Mouse (Mus musculus) hindbrain, embryonic 13.5 days (tissue): Measurements from ENCODE around the gene Supt7l. TPM values are rescaled to one million over a fixed set of nuclear protein-coding genes. Genes with fewer than 3 reads are reported as not detected.
"Not testable (repeated sequence)": the region's sequence is repeated elsewhere in the genome, so short reads cannot be mapped to it uniquely, and the experiment has no call there.

Experiments
- ATAC-seq: fragments of 200-750 bp; cut with Nextera tagmentation; 2 replicates; pipeline ENCODE4 v1.8.0; 2017; ENCODE audit warnings: moderate TSS enrichment; ENCODE audit not compliant: low FRiP score
- H3K27ac ChIP-seq: fragments of 300-500 bp; sonication (generic); 2 replicates; pipeline ENCODE4 v1.5.1; 2015; ENCODE audit warnings: inconsistent platforms, mild to moderate bottlenecking, moderate library complexity
- H3K27me3 ChIP-seq: fragments of 300-500 bp; sonication (generic); 2 replicates; pipeline ENCODE4 v1.6.1; 2015; ENCODE audit warnings: mild to moderate bottlenecking, inconsistent platforms
- H3K36me3 ChIP-seq: fragments of 300-500 bp; sonication (generic); 2 replicates; pipeline ENCODE4 v1.6.1; 2015; ENCODE audit warnings: mild to moderate bottlenecking, inconsistent platforms
- H3K4me1 ChIP-seq: fragments of 300-500 bp; sonication (generic); replicated peaks from 2 replicates; pipeline ENCODE4 v1.6.1; 2015; ENCODE audit warnings: inconsistent platforms
- H3K4me2 ChIP-seq: fragments of 300-500 bp; sonication (generic); 2 replicates; pipeline ENCODE4 v1.6.1; 2015; ENCODE audit warnings: inconsistent platforms, mild to moderate bottlenecking, moderate library complexity
- H3K4me3 ChIP-seq: fragments of 300-500 bp; sonication (generic); 2 replicates; pipeline ENCODE4 v1.5.1; 2015; ENCODE audit warnings: mild to moderate bottlenecking, inconsistent platforms
- H3K9ac ChIP-seq: fragments of 300-500 bp; sonication (generic); 2 replicates; pipeline ENCODE4 v1.6.1; 2015; ENCODE audit warnings: mild to moderate bottlenecking, inconsistent platforms
- H3K9me3 ChIP-seq: fragments of 300-500 bp; sonication (generic); 2 replicates; pipeline ENCODE4 v1.6.1; 2016; ENCODE audit warnings: inconsistent platforms
- WGBS: fragments of 180-500 bp; shearing (Covaris S2); methylation state at CpG from one replicate; pipeline ENCODE4 v1.1.7; 2015; 5-methylcytosine and 5-hydroxymethylcytosine counted together
- polyA plus RNA-seq: library from polyadenylated mRNA; unstranded; fragments of >200 nt; fragmentation: Nextera tagmentation; extraction: Ambion mirVana; gene quantifications from 2 replicates; pipeline ENCODE4 v1.2.1, GENCODE M21; 2015

Gene Supt7l
- polyA plus RNA-seq = 26.3 and 28.8 TPM in 2 replicates

- not testable (repeated sequence) for ATAC-seq
- 82% methylated on average over 11 of the region's 11 CpGs for WGBS
These were observed at the start of gene Supt7l for GRCm38 (mm10) chr5:31527707-31528106. Gene Supt7l (minus strand): TSS chr5:31527807.

DNA sequence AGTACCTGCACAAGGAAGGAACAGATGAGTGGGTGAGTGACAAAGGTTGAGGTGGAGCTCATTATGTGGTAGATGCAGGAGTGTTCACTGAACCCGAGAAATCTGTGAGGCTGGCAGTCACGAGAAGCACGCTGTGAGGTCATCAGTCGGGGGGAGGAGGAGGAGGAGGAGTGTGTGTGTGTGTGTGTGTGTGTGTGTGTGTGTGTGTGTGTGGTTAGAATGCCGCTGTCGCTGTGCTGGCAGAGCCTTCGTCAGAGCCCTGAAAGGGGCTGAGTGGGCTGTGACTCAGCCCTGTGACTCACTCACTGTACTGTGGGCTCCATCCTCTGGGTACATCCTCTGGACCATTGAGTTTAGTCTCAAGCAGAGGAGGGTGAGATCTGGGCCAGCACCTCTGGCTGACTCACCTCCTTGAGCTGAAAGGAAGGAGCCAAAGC, 49.0 kb upstream of the Supt7l start:
- no peak overlapping the region for H3K4me2 ChIP-seq
- no peak overlapping the region for H3K4me3 ChIP-seq
- H3K27ac ChIP-seq = no peak overlapping the region
- 49% methylated on average over 5 of the region's 7 CpGs for WGBS
- no peak overlapping the region for H3K9ac ChIP-seq
- H3K4me1 ChIP-seq = 0 out of 2 replicates have a peak, but pooled peaks cover 2% of the 10 kb centered on the region
- ATAC-seq = no peak
- H3K27me3 ChIP-seq = no peaks in the 10 kb centered on the region
- H3K36me3 ChIP-seq = no peaks in the 10 kb centered on the region
- no peaks in the 10 kb centered on the region for H3K9me3 ChIP-seq

More at GRCm38 (mm10) chr5:31527707-31528106, at the start of gene Supt7l:
- Histone ChIP-seq H3K9ac (peak within 1 kb of the TSS; percentile 81), H3K4me2 (peak within 1 kb of the TSS; percentile 100), H3K27ac (peak within 1 kb of the TSS; percentile 89), H3K4me3 (peak within 1 kb of the TSS; percentile 70), H3K36me3 (peaks cover 44% of the 10 kb centered on the region), H3K4me1 (peaks cover 27% of the 10 kb centered on the region)
- not testable (repeated sequence) for H3K27me3 ChIP-seq, H3K9me3 ChIP-seq

DNA sequence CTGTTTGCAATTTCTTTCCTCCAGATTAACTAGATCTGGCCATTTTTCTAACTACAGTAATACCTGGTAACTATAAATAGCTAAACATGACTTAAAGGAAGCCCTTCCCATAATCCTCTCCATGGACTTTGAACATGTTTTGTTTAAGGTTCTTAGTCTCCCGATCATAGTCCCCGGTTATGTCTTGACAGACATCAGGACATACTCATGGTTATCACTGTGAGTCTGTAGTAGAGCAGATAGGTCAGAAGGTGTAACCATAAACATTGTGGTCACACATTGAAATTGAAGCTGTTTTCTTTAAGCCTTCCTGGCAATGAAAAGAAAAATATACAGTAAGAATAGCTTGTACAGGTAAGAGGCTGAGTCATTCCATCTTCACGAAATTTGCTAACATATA, 46.1 kb upstream of the Supt7l start:
- ATAC-seq = no peak
- Histone ChIP-seq H3K4me1 (peaks cover 9% of the 10 kb centered on the region; the same call in 1 of the 2 replicates), H3K4me3 (no peak overlapping the region), H3K27me3 (no peaks in the 10 kb centered on the region), H3K9me3 (no peaks in the 10 kb centered on the region), H3K4me2 (no peak overlapping the region), H3K27ac (no peak overlapping the region), H3K9ac (no peak overlapping the region), H3K36me3 (peaks cover 4% of the 10 kb centered on the region; the same call in 1 of the 2 replicates)
- 95% methylated on average over 3 of the region's 3 CpGs for WGBS

DNA sequence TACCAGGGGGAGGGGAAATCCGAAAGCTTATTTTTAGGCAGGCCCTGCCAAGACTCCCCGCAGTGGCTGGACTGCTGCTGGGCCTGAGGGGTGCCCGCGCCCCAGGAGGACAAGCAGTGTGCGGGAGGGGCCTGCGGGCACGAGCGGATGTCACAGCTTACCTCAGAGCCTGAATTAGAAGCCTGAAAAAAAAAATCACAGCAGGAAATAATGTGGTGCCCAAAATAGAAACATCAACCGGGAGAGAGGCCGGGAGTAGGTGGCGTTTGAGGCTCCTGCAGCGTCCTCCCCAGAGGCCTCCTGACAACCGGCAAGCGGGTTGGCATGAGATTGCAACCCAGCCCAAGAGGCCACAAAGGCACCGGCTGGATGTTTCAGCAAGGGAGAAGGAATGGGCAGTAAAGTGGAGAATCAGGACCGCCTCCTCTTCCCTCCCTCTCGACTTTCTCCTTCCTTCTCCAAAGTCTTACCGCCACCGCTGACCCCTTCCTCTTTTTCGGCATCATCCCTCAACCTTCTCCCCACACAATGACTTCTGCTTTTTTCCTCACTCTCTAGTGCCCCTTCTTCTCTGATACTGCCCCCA, 43.5 kb upstream of the Supt7l start:
- WGBS = 15% methylated on average over 20 of the region's 20 CpGs
- no peak overlapping the region for H3K4me3 ChIP-seq
- H3K4me2 ChIP-seq = peak overlapping the region; percentile 29
- H3K4me1 ChIP-seq = peaks cover 7% of the 10 kb centered on the region; the same call in 1 of the 2 replicates
- no peaks in the 10 kb centered on the region for H3K27me3 ChIP-seq
- H3K9me3 ChIP-seq = no peaks in the 10 kb centered on the region
- H3K36me3 ChIP-seq = peaks cover 4% of the 10 kb centered on the region; the same call in 1 of the 2 replicates
- no peak overlapping the region for H3K27ac ChIP-seq
- H3K9ac ChIP-seq = peak overlapping the region; percentile 31
- no peak for ATAC-seq

DNA sequence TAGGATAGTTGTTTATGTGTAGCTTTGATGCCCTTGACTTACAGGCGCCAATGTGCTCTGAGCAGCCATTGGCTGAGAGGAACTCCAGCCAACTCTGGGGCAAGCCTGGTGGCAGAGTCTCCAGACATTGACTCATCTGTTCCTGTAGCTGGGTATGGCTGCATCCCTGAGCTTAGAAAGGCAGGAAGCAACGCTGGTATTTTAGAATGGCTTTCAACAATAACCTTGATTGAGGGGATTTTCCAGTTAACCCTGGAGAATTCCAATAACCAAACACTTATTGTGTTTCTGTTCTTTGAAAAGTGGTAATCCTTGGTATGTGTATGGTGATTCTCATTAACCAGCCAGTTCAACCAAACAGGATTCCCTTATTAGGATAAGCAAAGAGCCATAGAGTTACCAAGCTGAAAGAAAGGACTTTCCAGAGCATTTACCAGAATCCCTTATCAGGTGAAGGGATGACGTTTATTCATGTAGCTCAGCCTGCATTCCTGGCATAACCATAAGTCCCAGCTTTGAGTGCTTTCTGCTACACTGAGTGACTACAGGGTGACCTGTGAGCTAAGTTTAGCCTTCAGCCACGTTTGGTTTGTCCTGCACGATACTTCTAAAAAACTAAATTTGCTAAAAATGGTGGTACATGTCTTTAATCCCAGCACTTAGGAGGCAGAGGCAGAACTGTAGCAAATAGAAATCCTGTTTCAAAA, 40.5 kb upstream of the Supt7l start:
- no peak overlapping the region for H3K4me2 ChIP-seq
- H3K4me3 ChIP-seq = no peak overlapping the region
- no peak for ATAC-seq
- H3K27ac ChIP-seq = no peak overlapping the region
- 87% methylated on average over 5 of the region's 5 CpGs for WGBS
- no peaks in the 10 kb centered on the region for H3K27me3 ChIP-seq
- peaks cover 4% of the 10 kb centered on the region; the same call in 1 of the 2 replicates for H3K36me3 ChIP-seq
- no peak overlapping the region for H3K9ac ChIP-seq
- H3K9me3 ChIP-seq = no peaks in the 10 kb centered on the region
- H3K4me1 ChIP-seq = peaks cover 7% of the 10 kb centered on the region; the same call in 1 of the 2 replicates

- ATAC-seq = no peak
- H3K9me3 ChIP-seq = no peaks in the 10 kb centered on the region
- 39% methylated on average over 3 of the region's 3 CpGs for WGBS
- peaks cover 11% of the 10 kb centered on the region for H3K36me3 ChIP-seq
- H3K27me3 ChIP-seq = no peaks in the 10 kb centered on the region
- H3K4me2 ChIP-seq = no peak overlapping the region
- no peak overlapping the region for H3K4me3 ChIP-seq
- peaks cover 7% of the 10 kb centered on the region; the same call in 1 of the 2 replicates for H3K4me1 ChIP-seq
- no peak overlapping the region for H3K27ac ChIP-seq
- peak overlapping the region; percentile 13; the same call in 1 of the 2 replicates for H3K9ac ChIP-seq
These were observed 38.9 kb upstream of the Supt7l start for GRCm38 (mm10) chr5:31566457-31566856.

DNA sequence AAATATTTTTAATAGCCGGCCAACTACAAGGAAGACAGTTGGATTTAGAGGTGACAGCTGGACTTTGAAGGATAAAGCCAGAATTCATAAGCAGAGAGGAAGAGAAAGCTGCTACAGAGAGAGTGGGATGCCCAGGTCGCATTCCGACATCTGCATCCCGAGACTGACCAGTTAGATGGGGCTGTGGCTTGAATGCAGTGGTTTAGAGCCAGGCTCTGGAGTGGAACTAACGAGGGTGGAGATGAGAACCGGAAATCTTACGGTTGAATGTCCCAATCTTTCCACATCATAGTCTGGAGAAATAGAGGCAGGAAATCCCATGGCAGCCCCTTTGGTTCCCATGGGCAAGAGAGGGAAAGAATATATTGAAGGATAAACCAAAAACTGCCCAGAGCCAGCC, 38.4 kb upstream of the Supt7l start:
- no peak overlapping the region for H3K4me3 ChIP-seq
- ATAC-seq = no peak
- peaks cover 4% of the 10 kb centered on the region; the same call in 1 of the 2 replicates for H3K4me1 ChIP-seq
- no peak overlapping the region for H3K4me2 ChIP-seq
- no peak overlapping the region for H3K9ac ChIP-seq
- H3K27ac ChIP-seq = no peak overlapping the region
- no peaks in the 10 kb centered on the region for H3K27me3 ChIP-seq
- H3K36me3 ChIP-seq = peaks cover 12% of the 10 kb centered on the region
- no peaks in the 10 kb centered on the region for H3K9me3 ChIP-seq
- WGBS = 82% methylated on average over 7 of the region's 7 CpGs

DNA sequence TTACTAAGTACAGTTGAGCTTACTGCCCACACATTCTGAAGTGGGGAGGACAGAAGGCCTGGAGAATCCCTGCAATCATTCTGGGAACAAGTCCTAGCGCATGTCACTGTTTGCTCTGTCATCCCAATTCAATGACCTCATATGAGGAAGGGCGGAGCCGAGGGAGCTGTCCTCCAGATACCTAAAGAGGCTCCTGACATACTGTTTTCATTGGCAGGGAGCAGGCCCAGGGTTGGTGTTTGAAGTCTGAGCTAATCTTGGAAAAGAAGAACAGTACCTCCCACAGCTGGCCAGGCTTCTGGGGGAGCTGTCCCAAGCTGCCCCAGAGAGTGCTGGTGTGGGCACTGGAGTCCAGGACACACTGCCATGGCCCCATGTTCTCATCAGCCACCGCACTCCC, 37.4 kb upstream of the Supt7l start:
- Histone ChIP-seq H3K4me1 (no peaks in the 10 kb centered on the region), H3K4me2 (no peak overlapping the region), H3K27me3 (no peaks in the 10 kb centered on the region), H3K27ac (no peak overlapping the region), H3K4me3 (no peak overlapping the region), H3K9ac (no peak overlapping the region), H3K36me3 (peaks cover 19% of the 10 kb centered on the region), H3K9me3 (no peaks in the 10 kb centered on the region)
- no peak for ATAC-seq
- 92% methylated on average over 4 of the region's 4 CpGs for WGBS

GRCm38 (mm10) chr5:31563905-31564304, 36.3 kb upstream of the Supt7l start:
- Histone ChIP-seq H3K36me3 (peaks cover 25% of the 10 kb centered on the region), H3K27me3 (no peaks in the 10 kb centered on the region), H3K4me3 (no peak overlapping the region), H3K4me2 (no peak overlapping the region), H3K27ac (no peak overlapping the region), H3K9me3 (no peaks in the 10 kb centered on the region), H3K4me1 (no peaks in the 10 kb centered on the region), H3K9ac (no peak overlapping the region)
- ATAC-seq = no peak
- 53% methylated on average over 7 of the region's 7 CpGs for WGBS

GRCm38 (mm10) chr5:31563496-31563895, 35.9 kb upstream of the Supt7l start:
- Histone ChIP-seq H3K27ac (no peak overlapping the region), H3K4me1 (no peaks in the 10 kb centered on the region), H3K4me3 (no peak overlapping the region), H3K4me2 (no peak overlapping the region), H3K27me3 (no peaks in the 10 kb centered on the region), H3K36me3 (peaks cover 26% of the 10 kb centered on the region), H3K9me3 (no peaks in the 10 kb centered on the region), H3K9ac (no peak overlapping the region)
- WGBS = 10% methylated on average over 6 of the region's 6 CpGs
- ATAC-seq = no peak

DNA sequence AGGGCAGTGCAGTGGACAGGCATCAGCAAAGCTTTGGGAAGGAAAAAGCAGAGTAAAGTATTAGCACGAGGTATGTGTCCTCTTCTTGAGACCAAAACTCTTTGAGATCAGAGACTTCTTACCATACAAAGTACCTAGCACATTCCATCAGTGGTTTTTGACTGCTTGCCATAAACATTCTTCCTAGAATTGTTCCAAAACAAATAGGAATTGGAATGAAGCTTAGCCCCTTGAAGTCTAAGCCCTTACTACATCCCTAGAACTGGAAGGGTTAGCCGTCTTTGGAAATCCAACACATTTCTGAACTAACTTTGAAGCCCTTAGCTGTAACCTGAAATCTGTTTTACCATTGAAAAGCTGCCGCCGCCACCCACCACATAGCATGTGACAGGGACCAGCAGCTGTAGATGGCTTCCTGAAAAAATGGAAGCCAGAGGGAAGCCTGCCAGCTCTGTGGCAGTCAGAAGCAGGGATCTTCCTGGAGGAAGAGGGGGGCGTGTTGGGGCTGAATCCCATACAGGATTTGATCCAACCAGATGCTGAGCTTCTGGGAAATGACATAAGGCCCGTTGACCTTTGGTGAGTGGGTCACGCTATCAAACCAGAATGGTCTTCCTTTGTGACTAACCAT, 34.5 kb upstream of the Supt7l start:
- Histone ChIP-seq H3K27me3 (no peaks in the 10 kb centered on the region), H3K9me3 (no peaks in the 10 kb centered on the region), H3K4me3 (no peak overlapping the region), H3K27ac (no peak overlapping the region), H3K4me1 (no peaks in the 10 kb centered on the region), H3K36me3 (peaks cover 34% of the 10 kb centered on the region), H3K4me2 (no peak overlapping the region), H3K9ac (no peak overlapping the region)
- WGBS = 86% methylated on average over 7 of the region's 7 CpGs
- ATAC-seq = no peak

- no peaks in the 10 kb centered on the region for H3K9me3 ChIP-seq
- no peak overlapping the region for H3K4me3 ChIP-seq
- 100% methylated on average over 2 of the region's 2 CpGs for WGBS
- no peak overlapping the region for H3K9ac ChIP-seq
- no peak overlapping the region for H3K4me2 ChIP-seq
- no peaks in the 10 kb centered on the region for H3K27me3 ChIP-seq
- H3K4me1 ChIP-seq = no peaks in the 10 kb centered on the region
- peaks cover 47% of the 10 kb centered on the region for H3K36me3 ChIP-seq
- no peak for ATAC-seq
- no peak overlapping the region for H3K27ac ChIP-seq
These were observed 32.7 kb upstream of the Supt7l start for GRCm38 (mm10) chr5:31560352-31560751.
